Mouse (Mus musculus) thymus, adult 2 months (tissue): ENCODE measurements around the gene Cd1d1.

Experiments
- CTCF ChIP-seq: fragments of 200-500 bp; IDR thresholded peaks from 2 replicates; pipeline ENCODE4 v1.5.1; 2012; ENCODE audit warnings: mild to moderate bottlenecking, control low read depth, low read length, moderate library complexity, borderline replicate concordance; ENCODE audit not compliant: control insufficient read depth, poor library complexity, insufficient read depth; ENCODE audit errors: extremely low read depth
- POLR2A ChIP-seq: fragments of 200-500 bp; IDR thresholded peaks from 2 replicates; pipeline ENCODE4 v1.6.1; 2012; ENCODE audit warnings: mild to moderate bottlenecking, low read length, control low read depth, moderate library complexity; ENCODE audit not compliant: control insufficient read depth, poor library complexity, insufficient read depth; ENCODE audit errors: extremely low read depth

DNA sequence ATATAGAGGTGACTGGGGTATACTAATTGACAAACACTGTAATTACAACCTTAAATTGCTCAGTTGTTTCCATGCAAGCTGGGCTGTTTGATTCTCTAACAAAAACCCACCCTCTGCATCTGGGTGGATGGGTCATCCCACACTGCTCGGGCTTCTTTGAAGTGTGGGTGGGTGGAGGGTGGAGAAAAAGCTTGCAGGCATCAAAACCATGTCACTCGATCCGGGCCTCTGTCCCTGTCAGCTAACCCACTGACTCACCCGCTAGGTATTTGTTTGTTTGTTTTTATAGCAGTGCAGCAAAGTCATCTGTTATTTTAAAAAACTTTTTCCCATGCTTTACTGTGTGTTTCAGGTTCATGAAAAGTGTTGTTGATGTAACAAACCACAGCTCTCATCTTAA lies 43.9 kb downstream of the Cd1d1 start:
- TF ChIP-seq CTCF (no peak), POLR2A (no peak)
